Mouse (Mus musculus) C2C12 (cell line): ENCODE data around the gene Surf1. TPM values are rescaled to one million over a fixed set of nuclear protein-coding genes. Genes with fewer than 3 reads are reported as not detected.

Source experiments
- H3K27me3 ChIP-seq: one replicate; pipeline ENCODE4 v1.6.1; 2011; ENCODE audit not compliant: control insufficient read depth, insufficient read depth, insufficient read length
- H3K36me3 ChIP-seq: one replicate; pipeline ENCODE4 v1.6.1; 2011; ENCODE audit not compliant: control insufficient read depth, insufficient read depth
- H3K4me3 ChIP-seq: one replicate; pipeline ENCODE4 v1.5.1; 2011; ENCODE audit warnings: mild to moderate bottlenecking, control low read depth; ENCODE audit not compliant: poor library complexity, insufficient read depth, severe bottlenecking
- H3K79me2 ChIP-seq: one replicate; pipeline ENCODE4 v1.6.1; 2011; ENCODE audit not compliant: control insufficient read depth, insufficient read depth
- H3K79me3 ChIP-seq: one replicate; pipeline ENCODE4 v1.6.1; 2011; ENCODE audit warnings: low read depth, control low read depth
- H3ac ChIP-seq: one replicate; pipeline ENCODE3; 2011; ENCODE audit warnings: low read depth; ENCODE audit not compliant: control insufficient read depth, insufficient read length
- CEBPB ChIP-seq: IDR thresholded peaks from one replicate; pipeline ENCODE4 v1.6.1; 2011; ENCODE audit warnings: low read depth, mild to moderate bottlenecking, control low read depth, moderate library complexity
- CTCF ChIP-seq: IDR thresholded peaks from one replicate; pipeline ENCODE4 v1.5.1; 2011; ENCODE audit not compliant: control insufficient read depth, insufficient read depth, insufficient read length
- FOSL1 ChIP-seq: IDR thresholded peaks from one replicate; pipeline ENCODE4 v1.8.0; 2011; ENCODE audit warnings: mild to moderate bottlenecking, low read length; ENCODE audit not compliant: poor library complexity, insufficient read depth, severe bottlenecking
- MAX ChIP-seq: IDR thresholded peaks from one replicate; pipeline ENCODE4 v1.6.1; 2011; ENCODE audit warnings: mild to moderate bottlenecking, control low read depth
- MYOD1 ChIP-seq: IDR thresholded peaks from one replicate; pipeline ENCODE4 v1.6.1; 2011; ENCODE audit warnings: low read depth; ENCODE audit not compliant: control insufficient read depth, insufficient read length
- MYOG ChIP-seq: IDR thresholded peaks from one replicate; pipeline ENCODE4 v1.6.1; 2011; ENCODE audit not compliant: control insufficient read depth, insufficient read length; ENCODE audit errors: extremely low read depth
- USF1 ChIP-seq: IDR thresholded peaks from one replicate; pipeline ENCODE4 v1.6.1; 2011; ENCODE audit warnings: low read depth, mild to moderate bottlenecking, control low read depth, moderate library complexity
- polyA plus RNA-seq: library from polyadenylated mRNA; unstranded; fragments of >200 nt; fragmentation: generic; extraction: Trizol; gene quantifications from one replicate; pipeline ENCODE4 v1.2.1, GENCODE M21; 2012; ENCODE audit warnings: missing spikeins

Surf1 gene
- polyA plus RNA-seq, 1 experiment: 40.8 TPM

DNA sequence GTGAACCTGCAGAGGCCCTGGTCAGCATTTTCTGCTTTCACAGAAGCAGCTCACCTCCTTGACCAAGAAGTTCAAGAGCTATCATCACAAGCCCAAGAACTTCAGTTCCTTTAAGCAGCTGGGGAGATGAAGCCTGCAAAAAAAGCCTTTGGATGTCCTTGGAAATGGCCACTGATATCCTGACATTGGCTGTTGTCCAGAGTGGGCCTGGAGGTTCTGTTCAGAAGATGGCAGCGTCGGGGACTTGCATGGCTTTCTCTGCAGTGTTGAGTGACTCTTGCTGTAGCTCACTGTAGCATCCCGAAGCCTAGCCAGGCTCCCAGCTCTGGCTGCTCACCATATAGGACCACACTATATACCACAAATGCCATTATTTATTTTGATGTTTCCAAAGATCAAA is 3.4 kb upstream of the Surf1 start:
- Histone ChIP-seq H3K79me2 (peaks cover 58% of the 10 kb centered on the region), H3K79me3 (peaks cover 39% of the 10 kb centered on the region), H3K4me3 (no peak overlapping the region), H3ac (no peak overlapping the region), H3K27me3 (no peaks in the 10 kb centered on the region), H3K36me3 (peaks cover 83% of the 10 kb centered on the region)
- no peak for TF ChIP-seq CTCF
- TF ChIP-seq USF1: no peak
- TF ChIP-seq CEBPB: no peak
- TF ChIP-seq MYOG: no peak
- TF ChIP-seq MAX: no peak
- no peak for TF ChIP-seq FOSL1

DNA sequence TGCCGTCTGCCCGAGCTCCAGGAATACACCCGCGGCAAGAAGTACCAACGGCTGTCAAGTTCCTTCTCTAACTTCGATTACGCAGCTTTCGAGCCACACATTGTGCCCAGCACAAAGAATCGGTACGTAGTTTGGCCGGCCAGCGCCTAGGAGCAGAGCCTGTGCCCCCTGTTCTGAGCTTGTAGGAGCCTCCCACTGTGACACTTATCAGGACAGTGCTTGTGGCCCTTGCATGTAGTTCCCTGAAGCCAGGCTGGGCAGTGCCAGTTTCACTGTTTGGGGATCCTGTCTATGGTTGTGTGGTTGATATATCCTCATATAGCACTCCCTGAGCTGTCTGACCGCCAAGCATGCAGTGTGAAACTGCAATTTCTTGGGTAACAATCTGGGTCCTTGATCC is 408 bp upstream of the Surf1 start:
- H3ac ChIP-seq: peak overlapping the region; percentile 92
- peak overlapping the region; percentile 75 for H3K4me3 ChIP-seq
- peaks cover 83% of the 10 kb centered on the region for H3K36me3 ChIP-seq
- peaks cover 88% of the 10 kb centered on the region for H3K79me2 ChIP-seq
- H3K79me3 ChIP-seq: peaks cover 55% of the 10 kb centered on the region
- H3K27me3 ChIP-seq: no peaks in the 10 kb centered on the region
- no peak for TF ChIP-seq CEBPB
- no peak for TF ChIP-seq MYOG
- no peak for TF ChIP-seq FOSL1
- no peak for TF ChIP-seq MYOD1

DNA sequence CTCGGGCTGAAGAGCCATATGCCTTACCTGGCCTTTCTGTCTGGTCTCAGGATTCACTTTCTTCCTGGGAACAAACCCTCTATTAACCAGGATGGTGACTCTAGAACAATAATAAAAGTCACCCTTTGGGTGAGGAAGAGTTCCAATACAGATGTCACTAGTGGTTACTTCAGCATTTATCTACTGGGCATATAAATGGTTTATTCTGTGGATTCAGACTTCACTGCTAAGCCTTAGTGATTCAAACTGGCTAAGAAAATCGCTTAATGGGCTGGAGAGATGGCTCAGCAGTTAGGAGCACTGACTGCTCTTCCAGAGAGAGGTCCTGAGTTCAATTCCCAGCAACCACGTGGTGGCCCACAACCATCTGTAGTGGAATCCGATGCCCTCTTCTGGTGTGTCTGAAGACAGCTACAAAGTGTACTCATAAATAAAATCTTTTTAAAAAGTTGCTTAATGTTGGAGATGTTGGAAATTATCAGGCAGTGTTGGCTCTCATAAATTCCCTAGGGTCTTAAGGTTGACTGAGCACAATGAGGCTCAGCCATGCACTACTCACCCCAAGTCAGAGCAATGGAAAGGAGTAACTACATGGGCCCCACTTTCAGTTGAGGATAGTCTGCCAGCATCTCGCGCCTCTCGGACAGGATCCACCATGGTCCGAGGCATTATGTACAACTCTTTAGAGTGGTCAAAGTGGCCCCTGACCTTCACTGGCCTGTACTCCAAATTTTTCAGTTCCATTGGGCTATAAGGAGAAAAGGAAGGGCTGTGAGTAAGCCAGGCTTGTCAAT is 2.0 kb downstream of the Surf1 start:
- H3ac ChIP-seq: no peak overlapping the region
- peaks cover 70% of the 10 kb centered on the region for H3K36me3 ChIP-seq
- peaks cover 100% of the 10 kb centered on the region for H3K79me2 ChIP-seq
- no peaks in the 10 kb centered on the region for H3K27me3 ChIP-seq
- peaks cover 73% of the 10 kb centered on the region for H3K79me3 ChIP-seq
- TF ChIP-seq MAX (peak; percentile 68), FOSL1 (no peak), MYOG (no peak), USF1 (peak; percentile 44)
- H3K4me3 ChIP-seq: no peak overlapping the region

DNA sequence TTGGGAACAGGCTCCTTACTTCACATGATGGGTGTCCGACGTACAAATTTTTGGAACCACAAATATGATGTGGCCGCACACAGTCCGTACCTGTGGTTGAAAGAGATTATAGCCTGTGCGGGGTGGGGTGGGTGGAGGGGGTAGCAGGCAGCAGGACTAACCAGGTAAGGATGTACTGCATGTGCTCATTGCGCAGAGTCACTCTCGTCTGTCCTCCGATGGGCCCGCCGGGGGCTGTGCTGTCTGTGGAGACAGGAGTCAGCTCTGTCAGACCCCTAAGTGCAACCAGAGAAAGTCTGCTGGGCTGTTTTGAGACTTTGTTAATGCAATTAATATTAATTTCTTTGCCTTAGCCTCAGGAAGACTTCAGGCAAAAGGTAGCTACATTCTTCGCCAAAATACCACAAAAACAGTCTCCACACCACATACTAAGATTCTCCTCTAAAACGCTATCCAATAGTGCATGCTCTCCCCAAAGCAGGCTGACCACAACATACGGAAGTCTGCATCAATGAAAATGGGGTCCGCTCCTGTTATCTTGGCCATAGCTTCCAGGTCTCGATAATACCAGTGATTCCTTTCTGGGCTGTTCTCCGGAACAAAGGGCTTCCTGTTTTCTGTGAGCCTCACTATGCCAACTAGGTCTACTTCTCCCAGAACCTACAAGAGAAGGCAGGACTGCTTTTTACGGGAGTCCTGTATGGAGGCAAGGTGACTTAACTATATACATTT is 2.7 kb downstream of the Surf1 start:
- peak overlapping the region; percentile 22 for H3ac ChIP-seq
- H3K79me2 ChIP-seq: peaks cover 100% of the 10 kb centered on the region
- H3K4me3 ChIP-seq: no peak overlapping the region
- H3K79me3 ChIP-seq: peaks cover 75% of the 10 kb centered on the region
- TF ChIP-seq USF1: no peak
- no peak for TF ChIP-seq MYOD1
- peaks cover 65% of the 10 kb centered on the region for H3K36me3 ChIP-seq
- H3K27me3 ChIP-seq: no peaks in the 10 kb centered on the region

DNA sequence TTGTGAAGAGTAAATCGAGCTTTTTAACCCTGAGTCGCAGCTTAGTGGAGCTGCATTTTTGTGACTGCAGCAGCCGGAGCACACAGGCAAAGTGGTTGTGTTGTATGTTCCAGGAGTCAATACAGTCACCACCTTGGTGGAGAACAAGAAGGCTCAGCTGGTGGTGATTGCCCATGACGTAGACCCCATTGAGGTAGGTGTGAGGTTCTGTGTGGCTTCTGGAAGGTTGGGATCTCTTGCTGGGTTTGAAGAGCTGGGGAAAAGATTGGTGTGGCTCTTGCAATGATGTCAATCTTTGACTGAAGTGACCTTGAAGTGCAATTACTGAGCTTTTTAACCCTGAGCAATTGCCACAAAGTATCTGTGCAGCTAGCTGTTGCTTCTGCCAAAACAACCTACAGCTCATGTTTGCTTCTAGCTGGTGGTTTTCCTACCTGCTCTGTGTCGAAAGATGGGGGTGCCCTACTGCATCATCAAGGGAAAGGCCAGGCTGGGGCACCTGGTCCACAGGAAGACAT is 4.0 kb downstream of the Surf1 start:
- H3K36me3 ChIP-seq: peaks cover 65% of the 10 kb centered on the region
- H3K27me3 ChIP-seq: no peaks in the 10 kb centered on the region
- TF ChIP-seq CEBPB: no peak
- no peak for TF ChIP-seq MYOD1
- no peak for TF ChIP-seq MAX
- no peak for TF ChIP-seq FOSL1
- TF ChIP-seq USF1: no peak
- no peak for TF ChIP-seq MYOG
- TF ChIP-seq CTCF: no peak
- peak overlapping the region; percentile 93 for H3ac ChIP-seq
- peaks cover 100% of the 10 kb centered on the region for H3K79me2 ChIP-seq
- peaks cover 74% of the 10 kb centered on the region for H3K79me3 ChIP-seq
- peak overlapping the region; percentile 78 for H3K4me3 ChIP-seq
